30 mouse cellular contexts compared by ENCODE assay signal in the genomic region with DNA sequence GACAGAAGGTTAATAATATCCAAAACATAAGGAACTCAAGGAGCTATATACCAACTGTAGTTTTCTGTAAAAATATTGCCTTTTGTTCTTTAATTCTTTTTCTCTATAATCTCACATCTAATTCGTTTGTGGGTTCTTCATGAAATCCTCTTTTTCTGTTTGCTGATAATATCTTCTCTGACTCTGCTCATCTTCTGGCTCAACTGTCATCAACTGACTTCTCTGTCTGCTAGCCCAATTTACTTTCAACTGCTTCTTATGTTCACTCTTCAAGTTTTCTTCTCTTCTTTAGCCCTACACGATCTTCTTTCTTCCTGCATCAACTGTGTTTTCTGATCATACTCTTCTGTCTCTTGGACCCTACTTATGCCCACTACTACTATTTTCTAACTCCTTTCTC.
"Had no signal": no experiment of that assay in that cellular context is flagged by ENCODE, and none has a peak within 500 bp of the region (broad histone marks: within the 10 kb centered on the region; RNA-seq: fewer than 3 reads in every experiment).

No protein-coding gene starts in this region.

- H3K36me3 ChIP-seq: limb, embryonic 10.5 days; limb, embryonic 12.5 days; limb, embryonic 13.5 days; limb, embryonic 15.5 days; liver, embryonic 12.5 days; liver, embryonic 13.5 days; liver, embryonic 15.5 days; lung, embryonic 15.5 days; midbrain, embryonic 10.5 days; midbrain, embryonic 12.5 days; midbrain, embryonic 13.5 days; midbrain, embryonic 15.5 days; neural tube, embryonic 12.5 days had no signal

- H3K27ac ChIP-seq: limb, embryonic 10.5 days; limb, embryonic 12.5 days; limb, embryonic 13.5 days; limb, embryonic 15.5 days; liver, embryonic 12.5 days; liver, embryonic 13.5 days; liver, embryonic 14.5 days; liver, embryonic 15.5 days; lung, embryonic 15.5 days; macrophage; midbrain, embryonic 10.5 days; midbrain, embryonic 12.5 days; midbrain, embryonic 13.5 days; midbrain, embryonic 15.5 days; neural tube, embryonic 12.5 days had no signal

- H3K9me3 ChIP-seq: limb, embryonic 10.5 days; limb, embryonic 12.5 days; limb, embryonic 13.5 days; limb, embryonic 15.5 days; liver, embryonic 12.5 days; liver, embryonic 13.5 days; liver, embryonic 15.5 days; lung, embryonic 15.5 days; midbrain, embryonic 10.5 days; midbrain, embryonic 12.5 days; midbrain, embryonic 13.5 days; midbrain, embryonic 15.5 days; neural tube, embryonic 12.5 days had no signal

- DNase-seq: left cerebral cortex, postnatal 4 days; liver; liver, embryonic 13.5 days; liver, postnatal 0 days; lung, adult 18-20 months; lung, adult 2 months; lung, embryonic 14.5 days; lung, postnatal 10 days; lung, postnatal 14 days; lung, postnatal 36 days; lung, postnatal 4 days; midbrain, embryonic 14.5 days had no signal

- H3K4me1 ChIP-seq: limb, embryonic 10.5 days; limb, embryonic 12.5 days; limb, embryonic 13.5 days; limb, embryonic 15.5 days; liver, embryonic 12.5 days; liver, embryonic 13.5 days; liver, embryonic 15.5 days; lung, embryonic 15.5 days; megakaryocyte, embryonic 14.5 days; midbrain, embryonic 10.5 days; midbrain, embryonic 12.5 days; midbrain, embryonic 13.5 days; midbrain, embryonic 15.5 days had no signal

- H3K9ac ChIP-seq: limb, embryonic 12.5 days; limb, embryonic 13.5 days; limb, embryonic 15.5 days; liver, embryonic 12.5 days; liver, embryonic 13.5 days; liver, embryonic 14.5 days; liver, embryonic 15.5 days; liver, postnatal 0 days; lung, embryonic 14.5 days; lung, embryonic 15.5 days; midbrain, embryonic 12.5 days; midbrain, embryonic 13.5 days; midbrain, embryonic 15.5 days; neural tube, embryonic 12.5 days had no signal

- ATAC-seq: liver, embryonic 12.5 days; liver, postnatal 0 days; lung, postnatal 0 days; midbrain, embryonic 13.5 days; midbrain, embryonic 15.5 days; midbrain, embryonic 16.5 days had no signal

- H3K27me3 ChIP-seq: limb, embryonic 12.5 days; limb, embryonic 13.5 days; limb, embryonic 15.5 days; liver, embryonic 12.5 days; liver, embryonic 13.5 days; liver, embryonic 15.5 days; lung, embryonic 15.5 days; megakaryocyte, embryonic 14.5 days; midbrain, embryonic 12.5 days; midbrain, embryonic 13.5 days; midbrain, embryonic 15.5 days; neural tube, embryonic 12.5 days had no signal

- H3K4me3 ChIP-seq: limb, embryonic 10.5 days; limb, embryonic 12.5 days; limb, embryonic 13.5 days; limb, embryonic 15.5 days; liver, embryonic 12.5 days; liver, embryonic 13.5 days; liver, embryonic 15.5 days; lung, embryonic 15.5 days; megakaryocyte, embryonic 14.5 days; midbrain, embryonic 10.5 days; midbrain, embryonic 12.5 days; midbrain, embryonic 13.5 days; midbrain, embryonic 15.5 days; myocyte; neural tube, embryonic 12.5 days had no signal
